Mouse (Mus musculus) testis, adult 2 months (tissue): ENCODE measurements around the gene 2810408A11Rik.

Experiments used
- CTCF ChIP-seq: fragments of 200-500 bp; IDR thresholded peaks from 2 replicates; pipeline ENCODE4 v1.5.1; 2012; ENCODE audit warnings: low read depth, mild to moderate bottlenecking, inconsistent platforms, low read length, moderate library complexity; ENCODE audit not compliant: control insufficient read depth, insufficient read depth, insufficient replicate concordance
- POLR2A ChIP-seq: fragments of 200-500 bp; IDR thresholded peaks from 2 replicates; pipeline ENCODE4 v1.6.1; 2012; ENCODE audit warnings: low read depth, mild to moderate bottlenecking, inconsistent platforms, low read length, moderate library complexity; ENCODE audit not compliant: control insufficient read depth

DNA sequence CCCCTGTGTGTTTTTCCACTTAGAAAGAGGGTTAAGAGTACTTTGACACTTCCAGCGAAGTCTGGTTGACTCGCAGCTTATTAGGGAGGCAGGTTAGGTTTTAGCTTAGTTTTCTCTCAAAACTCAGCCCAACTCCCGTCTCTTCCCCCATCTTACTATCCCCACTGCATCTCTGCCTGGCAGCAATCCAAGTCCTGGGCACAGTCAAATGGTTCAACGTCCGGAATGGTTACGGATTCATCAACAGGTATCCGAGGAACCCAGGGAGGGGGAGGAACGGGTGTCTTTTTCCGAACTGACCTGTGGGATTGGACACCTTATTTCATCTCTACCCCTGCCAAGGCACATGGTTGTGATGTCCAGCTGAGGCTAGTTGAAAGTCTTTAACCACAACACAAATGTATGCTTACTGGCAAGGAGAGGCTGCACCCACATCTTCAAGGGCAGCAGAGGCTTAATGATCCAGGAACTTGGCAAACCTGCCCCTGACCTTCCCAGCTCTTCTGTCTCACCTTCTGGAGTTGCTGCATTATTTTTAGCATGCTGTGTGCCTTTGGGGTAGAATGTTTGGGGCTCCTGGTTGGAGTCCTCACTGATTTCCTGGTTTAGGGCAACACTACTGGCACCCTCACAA lies 36.0 kb upstream of the 2810408A11Rik start:
- TF ChIP-seq CTCF: no peak
- TF ChIP-seq POLR2A: no peak
